Mouse (Mus musculus) G1E (cell line): ENCODE measurements around the gene Tmed2. TPM values are rescaled to one million over a fixed set of nuclear protein-coding genes. Genes with fewer than 3 reads are reported as not detected.
"Not testable (repeated sequence)": the region's sequence is repeated elsewhere in the genome, so short reads cannot be mapped to it uniquely, and the experiment has no call there.

Experiments used
- ATAC-seq: 2 replicates; pipeline ENCODE4 v1.8.0; 2016; ENCODE audit warnings: mild to moderate bottlenecking; ENCODE audit not compliant: insufficient number of reproducible peaks, poor library complexity, low FRiP score, severe bottlenecking; ENCODE audit errors: extremely low read depth
- DNase-seq: peaks from one replicate; pipeline ENCODE4 v3.0.0; 2012; ENCODE audit warnings: low spot score
- H3K27me3 ChIP-seq: 2 replicates; pipeline ENCODE4 v1.6.1; 2012; ENCODE audit warnings: mild to moderate bottlenecking, low read length, inconsistent platforms; ENCODE audit not compliant: insufficient read depth
- H3K36me3 ChIP-seq: replicated peaks from 2 replicates; pipeline ENCODE3; 2012; ENCODE audit warnings: mild to moderate bottlenecking, inconsistent platforms
- H3K4me1 ChIP-seq: 2 replicates; pipeline ENCODE4 v1.6.1; 2012; ENCODE audit warnings: low read depth, low read length, inconsistent platforms, mixed read lengths; ENCODE audit not compliant: insufficient read depth
- H3K4me3 ChIP-seq: 2 replicates; pipeline ENCODE4 v1.5.1; 2012; ENCODE audit warnings: low read depth, mild to moderate bottlenecking, inconsistent platforms, low read length, moderate library complexity, mixed read lengths
- H3K9me3 ChIP-seq: replicated peaks from 2 replicates; pipeline ENCODE4 v1.6.1; 2012; ENCODE audit warnings: inconsistent platforms
- CTCF ChIP-seq: IDR thresholded peaks from 2 replicates; pipeline ENCODE4 v1.5.1; 2012; ENCODE audit warnings: low read depth, low read length, inconsistent platforms, mixed read lengths
- GATA1 ChIP-seq: IDR thresholded peaks from 2 replicates; pipeline ENCODE4 v1.6.1; 2012; ENCODE audit warnings: borderline replicate concordance, low read length, inconsistent platforms, mixed read lengths
- GATA2 ChIP-seq: IDR thresholded peaks from 2 replicates; pipeline ENCODE4 v1.6.1; 2012; ENCODE audit warnings: low read depth, low read length, inconsistent platforms, borderline replicate concordance
- POLR2AphosphoS5 ChIP-seq: IDR thresholded peaks from 2 replicates; pipeline ENCODE4 v1.6.1; 2012; ENCODE audit warnings: low read depth, low read length, inconsistent platforms; ENCODE audit not compliant: insufficient replicate concordance
- TAL1 ChIP-seq: conservative IDR thresholded peaks from 2 replicates; pipeline ENCODE4 v1.6.1; 2012; ENCODE audit warnings: low read depth, low read length, inconsistent platforms, mixed read lengths
- polyA plus RNA-seq: library from polyadenylated mRNA; stranded (reverse); fragments of >175 nt; gene quantifications from 2 replicates; pipeline ENCODE4 v1.2.3, GENCODE M21; 2012
- total RNA-seq, 2 experiments: library from RNA; stranded (forward) in 1 of 2; stranded (reverse) in 1 of 2; fragments of 200-1000 nt in 1 of 2; fragments of >200 nt in 1 of 2; fragmentation: Nextera tagmentation in 1 of 2; gene quantifications; 2 replicates each; pipeline ENCODE4 v1.2.3; 2014 to 2017

The Tmed2 gene
- total and polyA plus RNA-seq, 3 experiments: 167 to 548 (median 478) TPM

DNA sequence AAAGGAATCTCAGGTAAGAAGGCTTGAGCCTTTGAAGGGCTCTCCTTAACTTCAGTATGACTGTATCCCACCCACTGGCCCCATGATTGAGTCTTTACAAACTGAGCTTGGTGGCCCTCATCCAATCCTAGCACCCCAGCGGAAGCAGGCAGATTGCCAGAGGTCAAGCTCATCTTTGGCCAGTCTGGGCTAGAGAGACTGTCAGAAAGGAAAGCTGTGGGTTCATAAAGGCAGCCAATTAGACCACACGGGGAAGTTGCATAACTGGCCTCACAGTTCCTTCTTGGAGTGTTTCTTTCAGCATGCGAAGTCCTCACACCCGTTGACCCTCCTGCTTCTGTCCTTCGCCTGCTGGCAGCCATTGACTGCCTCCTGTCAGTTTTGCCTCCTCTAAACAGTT, 42.0 kb downstream of the Tmed2 start:
- H3K36me3 ChIP-seq: peaks cover 74% of the 10 kb centered on the region
- TF ChIP-seq GATA1: no peak
- TF ChIP-seq POLR2AphosphoS5: no peak
- no peak for TF ChIP-seq GATA2
- no peak for TF ChIP-seq CTCF
- no peak for TF ChIP-seq TAL1
- no peaks in the 10 kb centered on the region for H3K27me3 ChIP-seq
- H3K4me1 ChIP-seq: peaks cover 31% of the 10 kb centered on the region
- DNase-seq (no peak), ATAC-seq (no peak)
- H3K4me3 ChIP-seq: no peak overlapping the region
- no peaks in the 10 kb centered on the region for H3K9me3 ChIP-seq

DNA sequence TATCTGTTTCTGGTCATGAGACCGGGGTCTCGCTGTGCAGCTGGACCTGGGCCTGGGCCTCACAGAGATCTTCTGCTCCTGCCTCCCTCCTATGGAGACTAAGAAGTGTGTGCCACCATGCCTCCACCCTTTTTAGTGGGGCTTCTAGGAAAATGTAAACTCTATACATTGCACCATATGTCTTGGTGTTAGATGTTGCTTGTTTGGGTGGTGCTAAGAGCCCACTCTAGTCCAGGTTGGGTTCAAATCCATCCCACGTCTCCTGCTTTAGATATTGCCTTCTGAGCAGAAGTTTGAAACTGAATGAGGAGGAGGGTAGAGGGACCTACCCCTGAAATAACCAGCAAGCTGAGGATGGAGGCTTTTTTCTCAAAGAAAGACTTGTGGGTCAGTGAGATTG, 52.3 kb downstream of the Tmed2 start:
- ATAC-seq: no peak
- DNase-seq: no peak
- peaks cover 88% of the 10 kb centered on the region for H3K36me3 ChIP-seq

DNA sequence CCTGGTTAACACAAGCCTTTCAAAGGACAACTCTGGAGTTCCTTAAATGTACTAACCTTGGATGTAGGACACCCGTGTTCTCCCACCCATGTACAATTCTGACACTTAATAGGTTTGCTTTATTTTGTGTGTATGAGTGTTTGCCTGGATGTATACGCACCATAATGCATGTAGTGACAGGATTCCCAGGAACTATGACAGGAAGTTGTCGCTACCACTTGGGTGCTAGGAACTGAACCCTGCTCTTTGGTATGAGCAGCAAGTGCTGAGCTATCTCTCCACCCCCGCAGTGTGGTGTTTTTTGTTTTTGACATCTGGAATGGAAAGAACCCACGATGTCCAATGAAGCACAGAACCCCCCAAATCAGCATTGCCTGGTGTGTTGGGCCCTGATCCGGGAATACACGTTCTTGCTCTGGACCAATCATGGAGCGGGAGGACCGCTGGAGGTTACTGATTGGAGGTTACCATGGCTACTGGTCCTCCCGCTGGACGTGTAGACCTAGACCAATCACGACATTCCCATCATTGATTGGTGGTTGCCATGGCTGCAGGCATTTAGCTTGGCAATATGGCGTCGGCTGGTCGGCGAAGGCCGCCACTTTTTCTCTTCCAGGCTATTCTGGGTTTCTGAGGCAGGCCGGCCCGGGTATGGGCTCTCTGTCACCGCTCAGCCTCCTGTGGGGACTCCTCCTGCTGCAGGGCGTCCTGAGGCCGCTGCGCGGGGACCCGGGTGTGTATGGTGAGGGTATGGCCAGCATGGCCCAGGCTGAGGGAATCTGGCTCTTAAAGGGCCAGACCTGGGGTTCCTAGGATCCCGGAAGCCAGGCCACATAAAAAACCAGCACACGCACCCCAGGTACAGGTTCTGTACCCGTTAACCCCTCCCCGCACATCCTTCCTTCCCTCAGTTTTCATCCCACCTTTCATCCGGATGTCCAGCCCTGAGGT, 58.0 kb downstream of the Tmed2 start:
- DNase-seq: no peak
- TF ChIP-seq CTCF: no peak
- no peak for TF ChIP-seq GATA2
- TF ChIP-seq POLR2AphosphoS5: no peak
- no peak for TF ChIP-seq TAL1
- TF ChIP-seq GATA1: no peak
- Histone ChIP-seq H3K4me1 (peaks cover 1% of the 10 kb centered on the region; the same call in 1 of the 2 replicates), H3K4me3 (no peak overlapping the region), H3K9me3 (no peaks in the 10 kb centered on the region), H3K36me3 (peaks cover 39% of the 10 kb centered on the region), H3K27me3 (peaks cover 8% of the 10 kb centered on the region; the same call in 1 of the 2 replicates)
- ATAC-seq: no peak

More for the DNA sequence above, 52.3 kb downstream of the Tmed2 start:
- TF ChIP-seq TAL1 (no peak), GATA2 (no peak), CTCF (no peak), GATA1 (no peak), POLR2AphosphoS5 (no peak)
- no peaks in the 10 kb centered on the region for H3K9me3 ChIP-seq
- no peaks in the 10 kb centered on the region for H3K27me3 ChIP-seq
- no peaks in the 10 kb centered on the region for H3K4me1 ChIP-seq
- H3K4me3 ChIP-seq: no peak overlapping the region

DNA sequence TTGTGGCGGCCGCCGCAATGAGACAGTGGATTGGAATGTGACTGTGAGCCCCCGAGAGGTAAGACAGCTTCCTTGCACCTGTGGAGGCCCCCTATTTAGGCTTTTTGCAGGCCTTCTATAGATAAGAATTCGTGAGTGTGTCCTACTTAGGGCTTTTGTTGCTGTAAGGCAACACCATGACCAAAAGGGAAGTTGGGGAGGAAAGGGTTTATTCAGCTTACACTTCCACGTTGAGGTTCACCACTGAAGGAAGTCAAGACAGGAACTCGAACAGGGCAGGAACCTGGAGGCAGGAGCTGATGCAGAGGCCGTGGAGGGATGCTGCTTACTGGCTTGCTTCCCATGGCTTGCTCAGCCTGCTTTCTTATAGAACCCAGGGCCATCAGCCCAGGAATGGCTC, 59.2 kb downstream of the Tmed2 start:
- H3K36me3 ChIP-seq: peaks cover 26% of the 10 kb centered on the region
- H3K27me3 ChIP-seq, H3K4me1 ChIP-seq, H3K9me3 ChIP-seq, DNase-seq, ATAC-seq, H3K4me3 ChIP-seq: not testable (repeated sequence)

Other genes starting within 250 kb of the Tmed2 start
- 16.8 and 24.2 TPM in 2 replicates for gene Mphosph9, start 212.7 kb upstream of the Tmed2 start, total RNA-seq (2014; fragmentation: Nextera tagmentation)
- 22.8 and 23.2 TPM in 2 replicates for gene Mphosph9, start 212.7 kb upstream of the Tmed2 start, total RNA-seq (2017)
- gene Mphosph9, start 212.7 kb upstream of the Tmed2 start, polyA plus RNA-seq: 2.0 and 2.4 TPM in 2 replicates
- 26.8 and 29.5 TPM in 2 replicates for gene 2810006K23Rik, start 212.6 kb upstream of the Tmed2 start, total RNA-seq (2014; fragmentation: Nextera tagmentation)
- gene 2810006K23Rik, start 212.6 kb upstream of the Tmed2 start, total RNA-seq (2017): 18.9 and 19.8 TPM in 2 replicates
- gene 2810006K23Rik, start 212.6 kb upstream of the Tmed2 start, polyA plus RNA-seq: 5.9 and 7.7 TPM in 2 replicates
- 183 and 193 TPM in 2 replicates for gene Cdk2ap1, start 177.6 kb upstream of the Tmed2 start, total RNA-seq (2014; fragmentation: Nextera tagmentation)
- gene Cdk2ap1, start 177.6 kb upstream of the Tmed2 start, total RNA-seq (2017): 150 and 200 TPM in 2 replicates
- gene Cdk2ap1, start 177.6 kb upstream of the Tmed2 start, polyA plus RNA-seq: 145 and 163 TPM in 2 replicates
- 260 and 302 TPM in 2 replicates for gene Sbno1, start 114.7 kb upstream of the Tmed2 start, total RNA-seq (2014; fragmentation: Nextera tagmentation)
- gene Sbno1, start 114.7 kb upstream of the Tmed2 start, total RNA-seq (2017): 181 and 221 TPM in 2 replicates
- gene Sbno1, start 114.7 kb upstream of the Tmed2 start, polyA plus RNA-seq: 23.1 and 29.5 TPM in 2 replicates
- 504 and 585 TPM in 2 replicates for gene Kmt5a, start 100.8 kb upstream of the Tmed2 start, total RNA-seq (2014; fragmentation: Nextera tagmentation)
- 85.1 and 91.8 TPM in 2 replicates for gene Kmt5a, start 100.8 kb upstream of the Tmed2 start, total RNA-seq (2017)
- 293 and 320 TPM in 2 replicates for gene Kmt5a, start 100.8 kb upstream of the Tmed2 start, polyA plus RNA-seq
- gene Rilpl2, start 62.3 kb upstream of the Tmed2 start, total RNA-seq (2014; fragmentation: Nextera tagmentation): 7.8 and 10.5 TPM in 2 replicates
- 17.3 and 21.4 TPM in 2 replicates for gene Rilpl2, start 62.3 kb upstream of the Tmed2 start, total RNA-seq (2017)
- gene Rilpl2, start 62.3 kb upstream of the Tmed2 start, polyA plus RNA-seq: 28.3 and 30.3 TPM in 2 replicates
- 8.1 and 10.2 TPM in 2 replicates for gene Snrnp35, start 57.6 kb upstream of the Tmed2 start, total RNA-seq (2014; fragmentation: Nextera tagmentation)
- 9.8 and 10.1 TPM in 2 replicates for gene Snrnp35, start 57.6 kb upstream of the Tmed2 start, total RNA-seq (2017)
- 24.4 and 26.6 TPM in 2 replicates for gene Snrnp35, start 57.6 kb upstream of the Tmed2 start, polyA plus RNA-seq
- 0.38 TPM in 1 of 2 replicates, not detected in the other for gene Rilpl1, start 9.3 kb upstream of the Tmed2 start, total RNA-seq (2014; fragmentation: Nextera tagmentation)
- 0.98 and 0.99 TPM in 2 replicates for gene Rilpl1, start 9.3 kb upstream of the Tmed2 start, total RNA-seq (2017)
- gene Rilpl1, start 9.3 kb upstream of the Tmed2 start, polyA plus RNA-seq: 0.41 and 0.52 TPM in 2 replicates
- gene Ddx55, start 12.2 kb downstream of the Tmed2 start, total RNA-seq (2014; fragmentation: Nextera tagmentation): 25.6 and 26.0 TPM in 2 replicates
- 21.7 and 21.8 TPM in 2 replicates for gene Ddx55, start 12.2 kb downstream of the Tmed2 start, total RNA-seq (2017)
- gene Ddx55, start 12.2 kb downstream of the Tmed2 start, polyA plus RNA-seq: 17.5 and 23.1 TPM in 2 replicates
- gene Eif2b1, start 38.4 kb downstream of the Tmed2 start, total RNA-seq (2014; fragmentation: Nextera tagmentation): 43.9 and 72.5 TPM in 2 replicates
- gene Eif2b1, start 38.4 kb downstream of the Tmed2 start, total RNA-seq (2017): 46.8 and 50.9 TPM in 2 replicates
- gene Eif2b1, start 38.4 kb downstream of the Tmed2 start, polyA plus RNA-seq: 10.3 and 12.0 TPM in 2 replicates
- gene Gtf2h3, start 38.4 kb downstream of the Tmed2 start, total RNA-seq (2014; fragmentation: Nextera tagmentation): 88.9 and 122 TPM in 2 replicates
- 64.6 and 78.6 TPM in 2 replicates for gene Gtf2h3, start 38.4 kb downstream of the Tmed2 start, total RNA-seq (2017)
- gene Gtf2h3, start 38.4 kb downstream of the Tmed2 start, polyA plus RNA-seq: 4.1 and 8.2 TPM in 2 replicates
- gene Atp6v0a2, start 87.9 kb downstream of the Tmed2 start, total RNA-seq (2014; fragmentation: Nextera tagmentation): 22.2 and 23.9 TPM in 2 replicates
- gene Atp6v0a2, start 87.9 kb downstream of the Tmed2 start, total RNA-seq (2017): 21.1 and 22.2 TPM in 2 replicates
- gene Atp6v0a2, start 87.9 kb downstream of the Tmed2 start, polyA plus RNA-seq: 7.5 and 7.8 TPM in 2 replicates
- gene Dnah10, start 184.4 kb downstream of the Tmed2 start, total RNA-seq (2014; fragmentation: Nextera tagmentation): not detected in 2 replicates
- 0.22 and 0.29 TPM in 2 replicates for gene Dnah10, start 184.4 kb downstream of the Tmed2 start, total RNA-seq (2017)
- gene Dnah10, start 184.4 kb downstream of the Tmed2 start, polyA plus RNA-seq: not detected in 2 replicates